Mouse (Mus musculus) hindbrain, embryonic 12.5 days (tissue): ENCODE measurements around the gene Jup. TPM values are rescaled to one million over a fixed set of nuclear protein-coding genes. Genes with fewer than 3 reads are reported as not detected.
"Not testable (repeated sequence)": the region's sequence is repeated elsewhere in the genome, so short reads cannot be mapped to it uniquely, and the experiment has no call there.

Experiments used
- ATAC-seq: fragments of 200-750 bp; cut with Nextera tagmentation; 2 replicates; pipeline ENCODE4 v1.8.0; 2017; ENCODE audit warnings: moderate TSS enrichment; ENCODE audit not compliant: low FRiP score
- H3K27ac ChIP-seq: fragments of 300-500 bp; sonication (generic); 2 replicates; pipeline ENCODE4 v1.5.1; 2016; ENCODE audit warnings: mild to moderate bottlenecking
- H3K27me3 ChIP-seq: fragments of 300-500 bp; sonication (generic); 2 replicates; pipeline ENCODE4 v1.6.1; 2016; ENCODE audit warnings: mild to moderate bottlenecking
- H3K36me3 ChIP-seq: fragments of 300-500 bp; sonication (generic); 2 replicates; pipeline ENCODE4 v1.6.1; 2016; ENCODE audit warnings: mild to moderate bottlenecking
- H3K4me1 ChIP-seq: fragments of 300-500 bp; sonication (generic); 2 replicates; pipeline ENCODE4 v1.6.1; 2016
- H3K4me2 ChIP-seq: fragments of 300-500 bp; sonication (generic); replicated peaks from 2 replicates; pipeline ENCODE4 v1.6.1; 2016; ENCODE audit warnings: mild to moderate bottlenecking
- H3K4me3 ChIP-seq: fragments of 300-500 bp; sonication (generic); 2 replicates; pipeline ENCODE4 v1.5.1; 2016; ENCODE audit warnings: mild to moderate bottlenecking
- H3K9ac ChIP-seq: fragments of 300-500 bp; sonication (generic); 2 replicates; pipeline ENCODE4 v1.6.1; 2016; ENCODE audit warnings: mild to moderate bottlenecking, moderate library complexity
- H3K9me3 ChIP-seq: fragments of 300-500 bp; sonication (generic); replicated peaks from 2 replicates; pipeline ENCODE4 v1.6.1; 2016; ENCODE audit warnings: mild to moderate bottlenecking
- WGBS: fragments of 180-500 bp; shearing (Covaris S2); methylation state at CpG from one replicate; pipeline ENCODE4 v1.1.7; 2016; 5-methylcytosine and 5-hydroxymethylcytosine counted together
- polyA plus RNA-seq: library from polyadenylated mRNA; unstranded; fragments of >200 nt; fragmentation: Nextera tagmentation; extraction: Ambion mirVana; gene quantifications from 2 replicates; pipeline ENCODE4 v1.2.1, GENCODE M21; 2016

The Jup gene
- polyA plus RNA-seq, 1 experiment from 2014 or later: 64.0 TPM

DNA sequence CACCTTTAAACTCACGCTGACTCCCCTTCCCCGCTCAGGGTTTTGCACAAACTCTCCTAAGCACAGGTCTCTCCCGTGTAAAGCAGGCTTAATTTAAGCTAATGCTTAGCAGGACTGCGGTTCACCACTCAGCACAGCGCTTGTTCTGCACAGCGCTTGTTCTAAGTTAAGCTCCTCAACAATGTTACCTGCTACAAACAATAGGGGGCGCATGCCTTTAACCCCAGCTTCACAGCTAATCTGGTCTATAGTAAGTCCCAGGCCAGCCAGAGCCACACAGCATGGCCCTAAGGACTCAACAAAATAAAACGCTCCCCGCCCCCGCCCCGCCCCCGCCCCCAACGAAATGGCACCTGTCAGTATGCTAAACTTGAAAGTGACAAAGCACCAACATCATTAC is 36.5 kb downstream of the Jup start:
- H3K9ac ChIP-seq, H3K36me3 ChIP-seq, ATAC-seq, H3K4me3 ChIP-seq, H3K27ac ChIP-seq, H3K4me2 ChIP-seq, H3K9me3 ChIP-seq: not testable (repeated sequence)
- no CpG with 5 or more reads among the region's 13 CpGs for WGBS
- Histone ChIP-seq H3K4me1 (peaks cover 12% of the 10 kb centered on the region), H3K27me3 (peaks cover 41% of the 10 kb centered on the region)

- H3K4me1 ChIP-seq: peaks cover 13% of the 10 kb centered on the region
- H3K9me3 ChIP-seq: no peaks in the 10 kb centered on the region
- peaks cover 46% of the 10 kb centered on the region for H3K27me3 ChIP-seq
- no peak overlapping the region for H3K4me2 ChIP-seq
- no peak overlapping the region for H3K4me3 ChIP-seq
- no peak overlapping the region for H3K9ac ChIP-seq
- ATAC-seq: no peak
- no peak overlapping the region for H3K27ac ChIP-seq
- no peaks in the 10 kb centered on the region for H3K36me3 ChIP-seq
- 81% methylated on average over 6 of the region's 6 CpGs for WGBS
These were observed 37.4 kb downstream of the Jup start for GRCm38 (mm10) chr11:100360175-100360574.

- H3K27ac ChIP-seq: no peak overlapping the region
- 51% methylated on average over 5 of the region's 5 CpGs for WGBS
- no peak overlapping the region for H3K9ac ChIP-seq
- ATAC-seq: no peak
- H3K27me3 ChIP-seq: peaks cover 69% of the 10 kb centered on the region
- H3K4me1 ChIP-seq: peaks cover 11% of the 10 kb centered on the region
- H3K9me3 ChIP-seq: no peaks in the 10 kb centered on the region
- no peak overlapping the region for H3K4me2 ChIP-seq
- no peak overlapping the region for H3K4me3 ChIP-seq
- no peaks in the 10 kb centered on the region for H3K36me3 ChIP-seq
These were observed 40.2 kb downstream of the Jup start for GRCm38 (mm10) chr11:100357408-100357807.

DNA sequence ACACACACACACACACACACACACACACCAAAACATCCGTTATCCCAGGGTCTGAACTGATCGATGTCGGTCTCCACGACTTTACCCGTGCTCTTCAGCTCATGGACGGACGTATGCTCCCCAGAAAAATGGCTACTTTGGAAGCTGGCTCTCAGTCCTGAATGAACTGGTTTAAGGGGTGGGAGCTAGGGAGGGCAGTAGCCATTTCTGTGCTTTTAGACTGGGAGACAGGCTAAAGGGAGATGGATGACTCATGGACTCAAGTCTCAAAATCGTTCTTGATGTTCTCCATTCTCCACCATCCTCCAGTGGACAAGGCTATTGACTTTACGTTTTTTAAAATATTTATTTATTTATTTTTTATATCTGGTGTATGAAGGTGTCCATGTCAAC is 40.7 kb downstream of the Jup start:
- Histone ChIP-seq H3K36me3 (no peaks in the 10 kb centered on the region), H3K27ac (no peak overlapping the region), H3K27me3 (peaks cover 69% of the 10 kb centered on the region), H3K4me3 (peak overlapping the region; percentile 55), H3K9ac (peak overlapping the region; percentile 60), H3K4me2 (peak overlapping the region; percentile 99), H3K4me1 (peaks cover 15% of the 10 kb centered on the region), H3K9me3 (no peaks in the 10 kb centered on the region)
- ATAC-seq: no peak
- WGBS: 17% methylated on average over 9 of the region's 9 CpGs

GRCm38 (mm10) chr11:100355972-100356818 is 41.4 kb downstream of the Jup start, which contains the start of gene Hap1:
Gene Hap1, minus strand, starts transcription at chr11:100356128.
- Histone ChIP-seq H3K4me2 (peak within 1 kb of the TSS; percentile 99), H3K9me3 (no peaks in the 10 kb centered on the region), H3K36me3 (0 out of 2 replicates have a peak, but pooled peaks cover 3% of the 10 kb centered on the region), H3K4me1 (peaks cover 19% of the 10 kb centered on the region), H3K27me3 (peaks cover 69% of the 10 kb centered on the region), H3K9ac (peak within 1 kb of the TSS; percentile 60), H3K27ac (0 out of 2 replicates have a peak within 1 kb of the TSS, but pooled peaks have one; percentile 18), H3K4me3 (peak within 1 kb of the TSS; percentile 55)
- peak; percentile 62 for ATAC-seq
- WGBS: 1% methylated on average over 49 of the region's 49 CpGs

DNA sequence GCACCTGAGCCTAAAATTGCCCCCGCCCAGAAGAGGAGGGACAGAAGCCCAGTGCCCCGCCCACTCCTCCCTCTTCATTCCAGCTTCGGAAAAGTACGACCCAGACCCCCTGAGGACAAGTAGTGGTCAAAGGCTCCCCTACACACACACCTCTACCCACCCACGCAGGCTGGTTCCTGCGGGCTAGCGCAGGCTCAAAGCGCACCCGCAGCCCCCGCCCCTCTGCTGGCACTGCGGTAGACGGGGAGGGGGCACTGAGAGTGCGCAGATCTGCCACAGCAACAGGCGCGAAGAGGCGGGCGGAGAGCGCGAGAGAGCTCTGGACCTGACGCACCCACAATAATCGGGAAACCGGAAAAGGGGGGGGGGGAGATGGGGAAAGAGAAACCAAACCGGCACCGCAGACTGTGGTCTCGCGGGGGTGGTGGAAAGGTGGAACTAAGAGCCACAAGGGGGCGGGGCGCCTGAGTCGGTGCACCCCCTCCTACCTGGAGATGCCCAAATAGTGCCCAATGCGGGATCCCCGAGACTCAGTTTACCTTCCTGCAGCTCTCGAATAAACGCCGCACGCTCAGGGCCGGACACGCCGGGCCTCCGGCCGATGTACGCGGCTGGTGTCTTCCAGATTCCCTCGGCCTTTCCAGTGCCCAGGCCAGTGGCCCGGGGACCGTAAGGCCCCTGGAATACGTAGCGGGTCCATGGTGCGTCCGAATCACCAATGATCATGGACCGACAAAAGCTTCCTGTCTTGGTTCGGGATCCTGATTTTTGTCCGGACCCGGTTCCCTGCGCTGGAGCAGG is 42.2 kb downstream of the Jup start:
- peak; percentile 62 for ATAC-seq
- 1% methylated on average over 51 of the region's 54 CpGs for whole genome bisulfite sequencing
- Histone ChIP-seq H3K36me3 (0 out of 2 replicates have a peak, but pooled peaks cover 4% of the 10 kb centered on the region), H3K27ac (no peak overlapping the region), H3K9me3 (no peaks in the 10 kb centered on the region), H3K4me3 (peak overlapping the region; percentile 55), H3K4me1 (peaks cover 19% of the 10 kb centered on the region), H3K4me2 (peak overlapping the region; percentile 99), H3K27me3 (peaks cover 66% of the 10 kb centered on the region), H3K9ac (peak overlapping the region; percentile 60)

DNA sequence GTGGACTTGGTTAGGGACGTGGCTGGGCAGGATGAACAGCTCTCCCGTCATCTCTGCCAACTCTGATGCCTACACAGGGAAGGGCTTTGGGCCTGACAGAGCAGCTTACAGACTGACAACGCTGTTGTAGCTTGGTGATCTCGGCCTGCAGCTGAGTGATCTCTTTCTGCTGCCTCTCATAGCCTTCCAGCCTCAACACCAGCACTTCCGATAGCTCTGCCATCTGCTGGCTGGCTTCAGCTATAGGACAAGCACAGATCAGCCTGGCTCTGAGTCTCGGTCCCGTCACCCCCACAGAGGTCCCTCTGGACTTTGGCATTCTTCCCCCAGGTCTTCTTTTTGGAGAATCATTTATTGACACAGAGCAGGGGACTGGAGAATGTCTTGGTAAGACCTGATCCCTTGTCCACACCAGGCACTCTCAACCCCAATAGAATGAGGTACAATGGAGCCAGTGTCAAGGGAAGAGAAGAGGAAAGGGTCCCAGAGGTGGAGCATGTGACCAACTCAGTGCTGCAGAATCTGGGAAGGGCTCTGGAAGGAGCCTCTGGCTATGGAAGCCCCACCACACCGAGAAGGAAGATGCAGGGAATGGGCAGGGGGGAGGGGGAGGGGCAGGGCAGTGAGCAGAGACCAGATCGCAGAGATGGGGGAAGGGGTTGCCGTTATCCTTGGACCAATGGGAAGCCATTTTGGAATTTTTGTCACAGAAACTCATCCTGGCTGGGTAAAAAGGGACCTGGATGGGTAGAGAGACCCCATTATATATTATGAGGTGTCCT is 45.3 kb downstream of the Jup start:
- Histone ChIP-seq H3K4me1 (peaks cover 19% of the 10 kb centered on the region), H3K27ac (no peak overlapping the region), H3K27me3 (peaks cover 38% of the 10 kb centered on the region), H3K36me3 (peaks cover 6% of the 10 kb centered on the region; the same call in 1 of the 2 replicates), H3K9me3 (no peaks in the 10 kb centered on the region), H3K9ac (no peak overlapping the region), H3K4me2 (no peak overlapping the region), H3K4me3 (no peak overlapping the region)
- 35% methylated on average over 10 of the region's 10 CpGs for WGBS
- ATAC-seq: 0 out of 2 replicates have a peak, but pooled peaks have one; percentile 16

GRCm38 (mm10) chr11:100344269-100344668 is 53.3 kb downstream of the Jup start:
- WGBS: 94% methylated on average over 10 of the region's 10 CpGs
- Histone ChIP-seq H3K4me3 (no peak overlapping the region), H3K9ac (no peak overlapping the region), H3K9me3 (no peaks in the 10 kb centered on the region), H3K4me2 (no peak overlapping the region), H3K36me3 (peaks cover 2% of the 10 kb centered on the region; the same call in 1 of the 2 replicates), H3K4me1 (no peaks in the 10 kb centered on the region), H3K27me3 (no peaks in the 10 kb centered on the region), H3K27ac (no peak overlapping the region)
- ATAC-seq: no peak

- no peaks in the 10 kb centered on the region for H3K36me3 ChIP-seq
- no peak overlapping the region for H3K4me2 ChIP-seq
- H3K9ac ChIP-seq: no peak overlapping the region
- H3K4me1 ChIP-seq: peaks cover 38% of the 10 kb centered on the region
- no peak overlapping the region for H3K4me3 ChIP-seq
- H3K9me3 ChIP-seq: no peaks in the 10 kb centered on the region
- 48% methylated on average over 3 of the region's 3 CpGs for WGBS
- H3K27me3 ChIP-seq: no peaks in the 10 kb centered on the region
- no peak for ATAC-seq
- H3K27ac ChIP-seq: peak overlapping the region; percentile 62
These were observed 61.8 kb downstream of the Jup start for GRCm38 (mm10) chr11:100335731-100336130.

DNA sequence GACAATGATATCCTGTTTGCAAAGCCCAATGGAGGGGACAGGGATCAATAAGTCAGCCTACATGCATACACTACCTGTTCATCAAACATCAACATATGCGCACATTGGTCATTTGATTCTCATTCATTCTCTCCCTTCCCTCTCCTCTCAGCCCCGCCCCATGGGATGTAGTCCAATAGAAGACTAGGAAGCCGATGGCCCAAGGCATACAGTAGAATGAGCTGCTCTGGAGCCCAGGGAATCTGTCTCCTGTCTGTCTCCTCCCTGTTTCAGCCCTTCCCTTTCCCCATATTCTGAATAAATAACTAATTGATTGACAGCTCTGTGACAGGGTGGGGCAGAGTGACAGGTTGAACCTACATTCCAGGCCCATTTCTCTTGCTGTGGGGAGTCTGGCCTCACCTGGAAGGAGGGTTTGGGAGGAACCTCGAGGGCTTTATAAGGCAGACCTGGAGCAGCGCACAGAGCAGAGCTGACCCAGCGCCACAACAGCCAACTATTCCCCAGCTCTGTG is 63.6 kb downstream of the Jup start, which contains the start of gene Gast:
Gene Gast, plus strand, starts transcription at position 464 of the 514 bp plus-strand sequence.
- peak within 1 kb of the TSS; percentile 90 for H3K27ac ChIP-seq

DNA sequence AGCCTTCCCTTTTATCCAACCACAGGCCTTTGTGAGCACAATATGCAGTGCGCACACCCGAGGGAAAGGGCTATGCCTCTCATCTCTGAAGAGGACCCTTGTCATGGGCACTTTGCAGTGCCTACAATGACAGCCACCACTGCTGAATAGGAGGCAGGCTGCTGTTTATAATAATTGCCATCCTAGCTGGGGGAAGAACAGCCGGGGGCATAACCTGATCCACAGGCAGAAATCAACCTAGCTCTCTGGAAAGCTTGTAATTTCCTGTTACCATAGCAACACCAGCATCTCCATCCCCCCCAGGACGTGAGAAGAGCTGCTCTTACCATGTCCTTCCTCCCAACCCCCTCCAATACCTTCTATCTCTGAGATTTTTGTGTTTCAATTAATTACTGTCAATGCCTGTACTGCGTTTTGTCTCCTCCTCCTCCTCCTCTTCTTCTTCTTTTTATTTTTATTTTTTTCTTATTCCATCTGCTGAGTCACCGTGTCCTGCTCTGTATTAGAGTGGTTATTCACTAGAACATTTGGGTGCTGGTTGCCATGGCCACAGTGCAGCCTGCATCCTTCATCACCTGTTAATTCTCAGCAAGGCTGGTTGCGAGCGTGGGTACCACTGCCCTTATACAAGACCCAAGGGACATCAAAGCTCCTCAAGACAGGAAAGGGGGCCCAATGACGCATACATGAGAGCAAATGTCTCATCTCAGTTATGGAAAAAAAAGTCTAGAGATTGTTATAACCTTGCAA is 64.6 kb downstream of the Jup start:
- Histone ChIP-seq H3K9ac (no peak overlapping the region), H3K4me3 (no peak overlapping the region), H3K9me3 (no peaks in the 10 kb centered on the region), H3K36me3 (no peaks in the 10 kb centered on the region), H3K27me3 (no peaks in the 10 kb centered on the region), H3K27ac (peak overlapping the region; percentile 90), H3K4me1 (peaks cover 48% of the 10 kb centered on the region), H3K4me2 (peak overlapping the region; percentile 29)
- WGBS: 36% methylated on average over 9 of the region's 9 CpGs
- ATAC-seq: peak; percentile 78

More for the DNA sequence above, 63.6 kb downstream of the Jup start, which contains the start of gene Gast:
- Histone ChIP-seq H3K9ac (no peak within 1 kb of the TSS), H3K27me3 (no peaks in the 10 kb centered on the region), H3K36me3 (no peaks in the 10 kb centered on the region), H3K9me3 (no peaks in the 10 kb centered on the region), H3K4me1 (peaks cover 48% of the 10 kb centered on the region), H3K4me3 (no peak within 1 kb of the TSS), H3K4me2 (peak within 1 kb of the TSS; percentile 29; the same call in 1 of the 2 replicates)
- WGBS: 76% methylated on average over 6 of the region's 6 CpGs
- ATAC-seq: no peak
